Mouse (Mus musculus) lung, adult 18-20 months (tissue): Measurements from ENCODE around the gene Slc1a5.
A peak's percentile ranks its signal among the peaks of the same experiment; 100 is the strongest.

Experiments
- DNase-seq, 2 experiments: peaks; one replicate each; pipeline ENCODE4 v3.0.0; 2022; ENCODE audit warnings: mixed read lengths in 2 of 2

The Slc1a5 gene

GRCm38 (mm10) chr7:16820271-16820763, 39.2 kb downstream of the Slc1a5 start:
- DNase-seq, result no peak

- DNase-seq, result no peak
These were observed 40.0 kb downstream of the Slc1a5 start for GRCm38 (mm10) chr7:16821091-16821490.

- DNase-seq, result no peak
These were observed 40.5 kb downstream of the Slc1a5 start for GRCm38 (mm10) chr7:16821669-16822101.

- no peak for DNase-seq
These were observed 42.6 kb downstream of the Slc1a5 start for GRCm38 (mm10) chr7:16823734-16824133.

- DNase-seq, result peak in 1 of 2 experiments; percentile 50
These were observed 44.6 kb downstream of the Slc1a5 start for GRCm38 (mm10) chr7:16825785-16826184.

GRCm38 (mm10) chr7:16826571-16826970, 45.4 kb downstream of the Slc1a5 start:
- no peak for DNase-seq

GRCm38 (mm10) chr7:16827274-16827673, 46.1 kb downstream of the Slc1a5 start:
- DNase-seq, result no peak

- DNase-seq, result no peak
These were observed 49.3 kb downstream of the Slc1a5 start for GRCm38 (mm10) chr7:16830449-16830848.

GRCm38 (mm10) chr7:16837916-16838803, 57.0 kb downstream of the Slc1a5 start:
- DNase-seq, result no peak

- no peak for DNase-seq
These were observed 57.8 kb downstream of the Slc1a5 start for GRCm38 (mm10) chr7:16838804-16839426.

- no peak for DNase-seq
These were observed 58.4 kb downstream of the Slc1a5 start for GRCm38 (mm10) chr7:16839427-16840108.

GRCm38 (mm10) chr7:16840109-16840491, 59.0 kb downstream of the Slc1a5 start:
- DNase-seq, result no peak

- no peak for DNase-seq
These were observed 59.9 kb downstream of the Slc1a5 start for GRCm38 (mm10) chr7:16841078-16841477.

GRCm38 (mm10) chr7:16841561-16842560, 60.7 kb downstream of the Slc1a5 start:
- peak; percentile 48 to 57 for DNase-seq

GRCm38 (mm10) chr7:16842645-16843063, 61.5 kb downstream of the Slc1a5 start, which contains the start of gene Prkd2:
Gene Prkd2, plus strand, starts transcription at chr7:16842902.
- DNase-seq, result peak; percentile 94 to 95

GRCm38 (mm10) chr7:16843441-16844171, 62.5 kb downstream of the Slc1a5 start:
- DNase-seq, result peak; percentile 62 to 67

GRCm38 (mm10) chr7:16844696-16845071, 63.5 kb downstream of the Slc1a5 start:
- DNase-seq, result peak in 1 of 2 experiments; percentile 30

- DNase-seq, result peak; percentile 65 to 69
These were observed 64.1 kb downstream of the Slc1a5 start for GRCm38 (mm10) chr7:16845072-16845819.

GRCm38 (mm10) chr7:16845820-16846167, 64.7 kb downstream of the Slc1a5 start:
- no peak for DNase-seq

GRCm38 (mm10) chr7:16846775-16847174, 65.6 kb downstream of the Slc1a5 start:
- DNase-seq, result no peak
